Mouse (Mus musculus): Measurements from ENCODE around the gene Parp11.

- TF ChIP-seq POLR2A (IDR thresholded peaks at IDR 0.05; ENCODE audit: control insufficient read depth, low read depth, low read length) (no peak), CTCF (IDR thresholded peaks at IDR 0.05; ENCODE audit: control insufficient read depth, insufficient read depth, insufficient replicate concordance, low read depth, low read length) (no peak)
Observed at GRCm38 (mm10) chr6:127466749-127467310, 20.2 kb downstream of the Parp11 start.
